9 mouse cellular contexts compared by ENCODE assay signal in the genomic region with DNA sequence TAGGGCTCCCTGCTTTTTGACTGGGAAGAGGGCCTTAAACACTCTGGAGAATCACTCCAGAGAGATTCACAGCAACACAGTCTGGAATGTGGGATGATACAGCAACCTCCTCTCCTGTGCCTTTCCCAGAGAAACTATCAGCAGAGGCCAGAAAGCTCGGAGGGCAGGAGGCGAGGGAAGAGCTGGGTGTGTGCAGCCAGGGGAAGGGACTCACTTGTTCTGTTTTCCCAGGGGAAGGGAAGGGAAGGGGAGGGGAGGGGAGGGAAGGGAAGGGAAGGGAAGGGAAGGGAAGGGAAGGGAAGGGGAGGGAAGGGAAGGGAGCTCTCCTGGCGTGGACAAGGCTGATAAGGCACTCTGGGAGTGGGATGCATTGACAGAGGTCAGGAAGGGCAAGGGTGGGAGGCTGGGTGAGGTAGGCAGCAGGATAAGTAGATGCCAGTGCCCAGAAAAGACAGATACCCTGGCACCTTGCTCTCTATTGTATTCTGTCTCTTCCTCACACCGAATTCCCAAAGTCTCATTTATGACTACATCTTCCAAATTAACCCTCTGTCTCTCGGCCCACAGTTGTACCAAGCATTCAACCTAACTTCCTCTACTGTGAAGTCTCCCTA. TPM values are rescaled to one million over a fixed set of nuclear protein-coding genes. Genes with fewer than 3 reads are reported as not detected.
DNase-seq lines count a peak whose midpoint lies in the region; ATAC-seq and TF ChIP-seq lines count a peak whose summit lies in the region.
"Had no signal": no experiment of that assay in that cellular context is flagged by ENCODE, and none has a peak within 500 bp of the region (broad histone marks: within the 10 kb centered on the region; RNA-seq: fewer than 3 reads in every experiment).

No protein-coding gene starts in this region.

- ATAC-seq in heart, embryonic 13.5 days (ENCODE audit: extremely low read depth, insufficient number of reproducible peaks, low FRiP score, low TSS enrichment), result no peak
- ATAC-seq in limb, embryonic 12.5 days (ENCODE audit: insufficient number of reproducible peaks, insufficient read depth, low FRiP score, low TSS enrichment, low read depth), result no peak
- no peak for ATAC-seq in neural tube, embryonic 13.5 days (ENCODE audit: low read depth)

- H3K4me1 ChIP-seq in lung, adult 2 months (ENCODE audit: control insufficient read depth, insufficient read depth, low read length), result peaks cover 8% of the 10 kb centered on the region; the same call in 1 of the 2 replicates
- peaks cover 82% of the 10 kb centered on the region for H3K4me1 ChIP-seq in heart, embryonic 13.5 days
- peaks cover 45% of the 10 kb centered on the region for H3K4me1 ChIP-seq in limb, embryonic 12.5 days (replicated peaks)
- peaks cover 57% of the 10 kb centered on the region for H3K4me1 ChIP-seq in neural tube, embryonic 13.5 days (replicated peaks)

- intact Hi-C loops in left cerebral cortex, postnatal 10 days (cut with DNase I), result no loop called here

- DNase-seq in lung, adult 2 months, result no peak
- no peak for DNase-seq in lung, adult 18-20 months
- DNase-seq in left cerebral cortex, postnatal 10 days (ENCODE audit: extremely low spot score in 1 of 2, low spot score in 2 of 2), result no peak
- no peak for DNase-seq in right cerebral cortex, postnatal 25 days
- DNase-seq in embryo, embryonic 10.5 days (ENCODE audit: low spot score), result no peak

- H3K4me3 ChIP-seq in lung, adult 2 months (replicated peaks; ENCODE audit: extremely low read depth, low read depth, low read length), result peak overlapping the region; percentile 56
- peak overlapping the region; percentile 72 for H3K4me3 ChIP-seq in heart, embryonic 13.5 days
- peak overlapping the region; percentile 85 for H3K4me3 ChIP-seq in limb, embryonic 12.5 days (replicated peaks)
- H3K4me3 ChIP-seq in neural tube, embryonic 13.5 days, result peak overlapping the region; percentile 81

- 35% methylated on average over 5 of the region's 5 CpGs for WGBS in lung, adult 2 months
- 13% methylated on average over 5 of the region's 5 CpGs for WGBS in heart, embryonic 13.5 days
- 67% methylated on average over 5 of the region's 5 CpGs for WGBS in limb, embryonic 12.5 days
- 28% methylated on average over 5 of the region's 5 CpGs for WGBS in neural tube, embryonic 13.5 days

- peak overlapping the region; percentile 99 for H3K27ac ChIP-seq in heart, embryonic 13.5 days (replicated peaks)
- peak overlapping the region; percentile 99; the same call in 1 of the 2 replicates for H3K27ac ChIP-seq in limb, embryonic 12.5 days
- peak overlapping the region; percentile 100 for H3K27ac ChIP-seq in neural tube, embryonic 13.5 days (replicated peaks)
- H3K27ac ChIP-seq: liver, embryonic 14.5 days had no signal

- TF ChIP-seq POLR2A in lung, adult 2 months (IDR thresholded peaks at IDR 0.05; ENCODE audit: borderline replicate concordance, extremely low read depth, low read depth, low read length), result no peak; the same call in 1 of the 2 replicates

- H3K4me2 ChIP-seq in heart, embryonic 13.5 days, result peak overlapping the region; percentile 87
- H3K4me2 ChIP-seq in limb, embryonic 12.5 days, result peak overlapping the region; percentile 86
- H3K4me2 ChIP-seq in neural tube, embryonic 13.5 days, result peak overlapping the region; percentile 94

- H3K27me3 ChIP-seq in heart, embryonic 13.5 days (replicated peaks), result no peaks in the 10 kb centered on the region
- H3K27me3 ChIP-seq in limb, embryonic 12.5 days, result no peaks in the 10 kb centered on the region
- H3K27me3 ChIP-seq in neural tube, embryonic 13.5 days, result no peaks in the 10 kb centered on the region

- H3K9me3 ChIP-seq in heart, embryonic 13.5 days, result no peaks in the 10 kb centered on the region
- H3K9me3 ChIP-seq in limb, embryonic 12.5 days, result no peaks in the 10 kb centered on the region
- no peaks in the 10 kb centered on the region for H3K9me3 ChIP-seq in neural tube, embryonic 13.5 days

- no peak for TF ChIP-seq CTCF in lung, adult 2 months (IDR thresholded peaks at IDR 0.05; ENCODE audit: insufficient read depth, low read length)

- H3K36me3 ChIP-seq in heart, embryonic 13.5 days, result peaks cover 49% of the 10 kb centered on the region
- peaks cover 52% of the 10 kb centered on the region for H3K36me3 ChIP-seq in limb, embryonic 12.5 days
- H3K36me3 ChIP-seq in neural tube, embryonic 13.5 days, result peaks cover 49% of the 10 kb centered on the region

- H3K9ac ChIP-seq in heart, embryonic 13.5 days, result peak overlapping the region; percentile 97
- H3K9ac ChIP-seq in limb, embryonic 12.5 days (replicated peaks), result peak overlapping the region; percentile 99; the same call in 1 of the 2 replicates
- H3K9ac ChIP-seq in neural tube, embryonic 13.5 days, result peak overlapping the region; percentile 98
- H3K9ac ChIP-seq: liver, embryonic 14.5 days had no signal

RNA-seq across cellular contexts. Expression of gene Plekho1, which starts 2.7 kb away (rescaled TPM):
- 55.7 and 82.7 TPM in 2 replicates for polyA plus RNA-seq in lung, adult 2 months (2012; rRNA removed)
- polyA plus RNA-seq in heart, embryonic 13.5 days (2015; fragmentation: Nextera tagmentation; extraction: Ambion mirVana), result 59.2 and 64.8 TPM in 2 replicates
- polyA plus RNA-seq in limb, embryonic 12.5 days (2016; fragmentation: Nextera tagmentation; extraction: Ambion mirVana), result 79.8 and 91.8 TPM in 2 replicates
- 65.9 and 74.1 TPM in 2 replicates for polyA plus RNA-seq in neural tube, embryonic 13.5 days (2015; fragmentation: Nextera tagmentation; extraction: Ambion mirVana)
- 10 to 100 TPM; 56.2 to 56.3 TPM for total RNA-seq in left cerebral cortex, postnatal 10 days (2021)
